Mouse (Mus musculus): ENCODE results near the gene Akap9. TPM values are rescaled to one million over a fixed set of nuclear protein-coding genes. Genes with fewer than 3 reads are reported as not detected.

The Akap9 gene
- 2.1 and 2.3 TPM in 2 replicates for polyA plus RNA-seq (2012; rRNA removed)

DNA sequence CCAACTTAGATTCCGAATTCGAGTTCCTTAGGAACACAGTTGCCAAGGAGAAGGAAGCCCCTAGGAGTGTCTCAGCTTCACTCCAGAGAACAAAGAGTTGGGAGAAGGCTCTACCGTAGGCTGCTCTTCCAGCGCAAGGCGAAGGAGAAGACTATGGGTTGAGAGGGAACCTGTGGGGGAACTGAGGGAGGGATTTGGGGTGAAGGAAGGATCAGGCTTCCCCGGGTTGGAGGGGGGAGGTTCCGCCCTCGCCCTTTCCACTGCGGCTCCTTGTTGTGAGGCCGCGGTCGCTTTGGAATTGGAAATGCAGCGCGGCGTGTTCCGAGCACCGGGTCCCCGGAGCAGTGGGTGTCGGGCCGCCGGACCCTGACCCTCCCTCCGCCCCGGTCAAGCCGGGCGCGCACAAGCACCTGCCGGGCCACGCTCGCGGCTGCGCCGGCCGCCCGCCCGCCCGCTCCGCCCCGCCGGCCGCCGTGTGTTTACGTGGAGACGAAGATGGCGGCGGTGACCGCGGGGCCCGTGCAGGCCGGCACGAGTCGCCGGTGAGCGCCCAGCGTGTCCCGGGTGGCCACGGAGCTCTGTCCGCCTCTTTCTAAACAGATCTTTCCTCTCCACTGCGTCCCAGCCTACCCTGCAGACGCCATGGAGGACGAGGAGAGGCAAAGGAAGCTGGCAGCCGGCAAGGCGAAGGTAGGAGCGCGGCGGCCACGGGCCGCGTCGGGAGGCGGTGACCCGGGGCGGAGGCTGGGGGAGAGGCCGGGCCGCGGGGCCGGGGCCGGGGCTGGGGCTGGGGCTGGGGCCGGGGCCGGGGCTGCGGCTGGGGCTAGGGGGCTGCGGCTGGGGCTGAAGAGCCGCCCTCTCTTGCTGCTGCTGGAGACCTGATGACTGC, at the start of gene Akap9:
Gene Akap9, plus strand, starts transcription at position 254 of the 889 bp plus-strand sequence.

DNA sequence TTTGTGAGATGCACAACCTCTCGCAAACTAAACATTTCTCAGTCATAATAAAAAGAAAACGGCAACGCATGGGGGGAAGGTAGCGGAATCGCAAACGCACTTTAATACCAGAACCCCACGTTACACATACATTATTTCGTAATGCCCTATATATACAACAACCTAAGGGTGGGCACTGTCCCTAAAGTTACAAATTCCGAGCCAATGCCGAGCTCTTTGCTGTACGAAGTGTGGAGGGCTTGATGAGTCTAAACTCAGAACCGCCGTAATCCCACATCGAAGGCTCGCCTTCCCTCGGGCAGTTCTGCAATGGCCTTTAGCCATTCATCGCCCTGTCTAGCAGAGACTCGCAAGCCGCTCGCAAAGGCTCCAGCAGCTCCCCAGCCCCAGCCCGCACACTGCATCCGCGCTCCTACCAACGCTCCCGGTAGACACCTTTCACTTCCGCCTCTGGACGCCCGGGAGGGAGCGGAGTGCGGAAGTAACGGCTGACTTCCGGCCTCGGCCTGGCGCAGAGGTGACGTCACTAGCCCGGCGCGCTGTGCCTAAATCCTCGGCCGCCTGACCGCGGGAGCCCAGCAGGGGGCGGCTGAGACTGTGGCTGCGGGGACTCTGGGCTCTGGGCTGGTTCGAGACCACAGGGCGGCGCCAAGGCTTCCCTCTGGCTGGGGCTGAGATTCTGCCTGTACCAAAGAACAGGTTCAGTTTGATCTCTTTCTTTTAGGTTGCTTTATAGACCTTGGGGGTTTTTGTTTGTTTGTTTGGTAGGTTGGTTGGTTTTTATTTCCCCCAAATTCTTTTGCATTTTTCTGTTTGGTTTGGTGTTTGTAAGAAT, 34.2 kb upstream of the Akap9 start, which contains the start of gene Mterf1a:
Gene Mterf1a, minus strand, starts transcription at position 475 of the 835 bp plus-strand sequence.

DNA sequence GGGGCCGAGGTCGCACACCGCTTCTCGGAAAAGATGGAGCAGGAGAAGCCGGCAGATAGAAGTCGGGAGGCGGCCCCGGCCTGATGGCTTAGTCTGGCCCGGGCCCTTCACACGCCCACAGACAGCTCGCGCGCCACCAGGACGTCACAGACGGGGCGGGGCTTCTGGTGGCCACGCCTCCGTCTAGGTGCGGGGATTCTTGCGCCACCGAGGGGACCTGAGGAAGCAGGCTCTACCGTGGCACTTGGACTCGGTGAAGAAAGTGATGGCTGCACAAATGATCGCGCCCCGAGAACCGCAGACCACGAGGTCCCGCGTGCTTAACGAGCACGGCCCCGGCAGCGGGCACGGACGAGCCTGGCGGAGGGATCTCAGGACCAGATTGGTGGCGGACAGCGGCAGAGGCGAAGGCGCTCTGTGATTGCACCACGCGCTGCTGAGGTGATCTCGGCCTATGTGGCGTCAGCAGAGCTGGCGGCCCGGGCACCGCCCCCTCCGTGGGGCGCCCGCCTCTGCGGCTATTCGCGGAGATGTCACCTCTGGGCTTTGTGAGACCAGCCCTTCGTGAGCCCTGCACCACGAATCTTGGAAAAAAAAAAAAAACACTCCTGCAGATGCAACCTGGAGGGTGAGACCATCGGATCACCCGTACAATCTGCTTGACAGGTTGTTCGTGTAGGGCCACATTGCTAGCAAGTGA, 176.6 kb downstream of the Akap9 start, which contains the start of gene Cyp51:
Gene Cyp51, minus strand, starts transcription at position 406 of the 700 bp plus-strand sequence.

Other genes with a start within 250 kb of the Akap9 start
- 2.0 and 2.7 TPM in 2 replicates for gene Ankib1, start 125.1 kb upstream of the Akap9 start, polyA plus RNA-seq (2012; rRNA removed)
- 0.35 and 0.92 TPM in 2 replicates for gene Krit1, start 124.9 kb upstream of the Akap9 start, polyA plus RNA-seq (2012; rRNA removed)
- gene Lrrd1, start 82.9 kb upstream of the Akap9 start, polyA plus RNA-seq (2012; rRNA removed), result 0.02 and 0.10 TPM in 2 replicates
- gene Mterf1a, start 34.1 kb upstream of the Akap9 start, polyA plus RNA-seq (2012; rRNA removed), result 0.03 and 0.19 TPM in 2 replicates
- 32.6 and 38.6 TPM in 2 replicates for gene Cyp51, start 176.7 kb downstream of the Akap9 start, polyA plus RNA-seq (2012; rRNA removed)